Mouse (Mus musculus): ENCODE measurements at regions not wholly inside any gene's neighbourhood (a gene's known extent, or its start where the extent isn't known, plus 50 kb on each side); places are given as distances from the start of the nearest gene placed in this dataset.
"Not testable (repeated sequence)": the region's sequence is repeated elsewhere in the genome, so short reads cannot be mapped to it uniquely, and the experiment has no call there.

GRCm38 (mm10) chrX:50602881-50603280 is 174.6 kb upstream of the Olfr1324 start:
- not testable (repeated sequence) for DNase-seq (ENCODE audit: extremely low spot score)

- not testable (repeated sequence) for DNase-seq (ENCODE audit: extremely low spot score)
Measured at GRCm38 (mm10) chrX:50602461-50602875, 174.2 kb upstream of the Olfr1324 start.

GRCm38 (mm10) chrX:50600262-50600661 is 172.0 kb upstream of the Olfr1324 start:
- not testable (repeated sequence) for DNase-seq (ENCODE audit: extremely low spot score)

- no peak for DNase-seq (ENCODE audit: extremely low spot score)
Measured at GRCm38 (mm10) chrX:50599780-50600179, 171.5 kb upstream of the Olfr1324 start.

- DNase-seq (ENCODE audit: extremely low spot score) = not testable (repeated sequence)
Measured at GRCm38 (mm10) chrX:50597626-50598025, 169.3 kb upstream of the Olfr1324 start.

- DNase-seq (ENCODE audit: extremely low spot score) = no peak
Measured at GRCm38 (mm10) chrX:50597105-50597504, 168.8 kb upstream of the Olfr1324 start.

GRCm38 (mm10) chrX:50594976-50595375 is 166.7 kb upstream of the Olfr1324 start:
- not testable (repeated sequence) for DNase-seq (ENCODE audit: extremely low spot score)

GRCm38 (mm10) chrX:50591477-50591876 is 163.2 kb upstream of the Olfr1324 start:
- DNase-seq (ENCODE audit: extremely low spot score) = no peak

- DNase-seq (ENCODE audit: extremely low spot score) = peak; percentile 29
Measured at GRCm38 (mm10) chrX:50590673-50591341, 162.5 kb upstream of the Olfr1324 start.

- no peak for DNase-seq (ENCODE audit: extremely low spot score)
Measured at GRCm38 (mm10) chrX:50588892-50589291, 160.6 kb upstream of the Olfr1324 start.

- DNase-seq (ENCODE audit: extremely low spot score) = peak; percentile 9
Measured at GRCm38 (mm10) chrX:50583741-50584580, 155.7 kb upstream of the Olfr1324 start.

GRCm38 (mm10) chrX:50580200-50580599 is 151.9 kb upstream of the Olfr1324 start:
- DNase-seq (ENCODE audit: extremely low spot score) = peak; percentile 5

GRCm38 (mm10) chrX:50576824-50577223 is 148.5 kb upstream of the Olfr1324 start:
- peak; percentile 15 for DNase-seq (ENCODE audit: extremely low spot score)

- DNase-seq (ENCODE audit: extremely low spot score) = peak; percentile 29
Measured at GRCm38 (mm10) chrX:50572191-50573095, 144.1 kb upstream of the Olfr1324 start.

- peak; percentile 5 for DNase-seq (ENCODE audit: extremely low spot score)
Measured at GRCm38 (mm10) chrX:50569087-50569486, 140.8 kb upstream of the Olfr1324 start.

GRCm38 (mm10) chrX:50566345-50566744 is 138.0 kb upstream of the Olfr1324 start:
- DNase-seq (ENCODE audit: extremely low spot score) = peak; percentile 27

- DNase-seq (ENCODE audit: extremely low spot score) = not testable (repeated sequence)
Measured at GRCm38 (mm10) chrX:50565031-50565430, 136.7 kb upstream of the Olfr1324 start.

GRCm38 (mm10) chrX:50560915-50561314 is 132.6 kb upstream of the Olfr1324 start:
- no peak for DNase-seq (ENCODE audit: extremely low spot score)

- DNase-seq (ENCODE audit: extremely low spot score) = no peak
Measured at GRCm38 (mm10) chrX:50550297-50550696, 122.0 kb upstream of the Olfr1324 start.

- DNase-seq (ENCODE audit: extremely low spot score) = peak; percentile 7
Measured at GRCm38 (mm10) chrX:50549713-50550112, 121.4 kb upstream of the Olfr1324 start.

- DNase-seq (ENCODE audit: extremely low spot score) = not testable (repeated sequence)
Measured at GRCm38 (mm10) chrX:50537785-50538159, 109.5 kb upstream of the Olfr1324 start.

Measured in embryo, embryonic 9.5 days (tissue).